Mouse (Mus musculus): ENCODE results near the gene Mrpl49. TPM values are rescaled to one million over a fixed set of nuclear protein-coding genes. Genes with fewer than 3 reads are reported as not detected.
"Not testable (repeated sequence)": the region's sequence is repeated elsewhere in the genome, so short reads cannot be mapped to it uniquely, and the experiment has no call there.

The Mrpl49 gene
- polyA plus RNA-seq, 1 experiment from 2014 or later = 60.1 TPM

GRCm38 (mm10) chr19:6046294-6047153 lies 11.1 kb downstream of the Mrpl49 start, which contains the start of gene Syvn1:
Gene Syvn1 (plus strand): TSS chr19:6046576.
- peak within 1 kb of the TSS; percentile 100 for H3K27ac ChIP-seq (replicated peaks)
- WGBS = under 1% methylated on average over 61 of the region's 65 CpGs
- ATAC-seq (ENCODE audit: low FRiP score) = peak; percentile 92
- peak within 1 kb of the TSS; percentile 91 for H3K4me3 ChIP-seq (replicated peaks)
- H3K4me1 ChIP-seq = peaks cover 33% of the 10 kb centered on the region
- peaks cover 33% of the 10 kb centered on the region for H3K36me3 ChIP-seq
- H3K9ac ChIP-seq (replicated peaks) = peak within 1 kb of the TSS; percentile 90
- peak within 1 kb of the TSS; percentile 83 for H3K4me2 ChIP-seq
- H3K9me3 ChIP-seq (replicated peaks) = no peaks in the 10 kb centered on the region
- no peaks in the 10 kb centered on the region for H3K27me3 ChIP-seq (replicated peaks)

- peak overlapping the region; percentile 100 for H3K27ac ChIP-seq (replicated peaks)
- no peaks in the 10 kb centered on the region for H3K27me3 ChIP-seq (replicated peaks)
- H3K36me3 ChIP-seq = peaks cover 24% of the 10 kb centered on the region
- peak; percentile 50 for ATAC-seq (ENCODE audit: low FRiP score)
- no peaks in the 10 kb centered on the region for H3K9me3 ChIP-seq (replicated peaks)
- 13% methylated on average over 20 of the region's 20 CpGs for WGBS
- H3K4me2 ChIP-seq = peak overlapping the region; percentile 83
- peaks cover 31% of the 10 kb centered on the region for H3K4me1 ChIP-seq
- peak overlapping the region; percentile 90 for H3K9ac ChIP-seq (replicated peaks)
- peak overlapping the region; percentile 91 for H3K4me3 ChIP-seq (replicated peaks)
Observed at GRCm38 (mm10) chr19:6045366-6046293, 12.0 kb downstream of the Mrpl49 start.

GRCm38 (mm10) chr19:6044102-6044501 lies 13.5 kb downstream of the Mrpl49 start:
- not testable (repeated sequence) for H3K27ac ChIP-seq (replicated peaks); H3K9ac ChIP-seq (replicated peaks); H3K4me2 ChIP-seq; H3K36me3 ChIP-seq; H3K27me3 ChIP-seq (replicated peaks); H3K9me3 ChIP-seq (replicated peaks); ATAC-seq (ENCODE audit: low FRiP score); H3K4me3 ChIP-seq (replicated peaks)
- 71% methylated on average over 4 of the region's 4 CpGs for WGBS
- H3K4me1 ChIP-seq = peaks cover 29% of the 10 kb centered on the region

- Histone ChIP-seq H3K27me3 (replicated peaks) (no peaks in the 10 kb centered on the region), H3K9ac (replicated peaks) (no peak overlapping the region; the same call in 1 of the 2 replicates), H3K9me3 (replicated peaks) (no peaks in the 10 kb centered on the region), H3K4me2 (no peak overlapping the region), H3K4me3 (replicated peaks) (no peak overlapping the region), H3K27ac (replicated peaks) (no peak overlapping the region), H3K36me3 (no peaks in the 10 kb centered on the region), H3K4me1 (peaks cover 12% of the 10 kb centered on the region)
- 82% methylated on average over 9 of the region's 9 CpGs for WGBS
- no peak for ATAC-seq (ENCODE audit: low FRiP score)
Observed at GRCm38 (mm10) chr19:6042293-6042692, 15.3 kb downstream of the Mrpl49 start.

GRCm38 (mm10) chr19:6040002-6040401 lies 17.6 kb downstream of the Mrpl49 start:
- ATAC-seq (ENCODE audit: low FRiP score) = no peak
- no peaks in the 10 kb centered on the region for H3K36me3 ChIP-seq

GRCm38 (mm10) chr19:6038326-6038725 lies 19.3 kb downstream of the Mrpl49 start:
- Histone ChIP-seq H3K9ac (replicated peaks) (no peak overlapping the region), H3K27me3 (replicated peaks) (no peaks in the 10 kb centered on the region), H3K4me3 (replicated peaks) (no peak overlapping the region), H3K4me1 (no peaks in the 10 kb centered on the region; the same call in 1 of the 2 replicates), H3K27ac (replicated peaks) (no peak overlapping the region), H3K36me3 (no peaks in the 10 kb centered on the region), H3K4me2 (no peak overlapping the region), H3K9me3 (replicated peaks) (no peaks in the 10 kb centered on the region)
- WGBS = 81% methylated on average over 7 of the region's 7 CpGs
- ATAC-seq (ENCODE audit: low FRiP score) = no peak

More at GRCm38 (mm10) chr19:6040002-6040401, 17.6 kb downstream of the Mrpl49 start:
- no peak overlapping the region for H3K27ac ChIP-seq (replicated peaks)
- H3K9me3 ChIP-seq (replicated peaks) = no peaks in the 10 kb centered on the region
- H3K9ac ChIP-seq (replicated peaks) = no peak overlapping the region
- H3K4me1 ChIP-seq = peaks cover 3% of the 10 kb centered on the region
- no peak overlapping the region for H3K4me2 ChIP-seq
- no peak overlapping the region for H3K4me3 ChIP-seq (replicated peaks)
- no peaks in the 10 kb centered on the region for H3K27me3 ChIP-seq (replicated peaks)

GRCm38 (mm10) chr19:6037695-6038094 lies 19.9 kb downstream of the Mrpl49 start:
- H3K27ac ChIP-seq (replicated peaks) = no peak overlapping the region
- no peak overlapping the region for H3K9ac ChIP-seq (replicated peaks)
- ATAC-seq (ENCODE audit: low FRiP score) = no peak

GRCm38 (mm10) chr19:6035966-6036585 lies 21.5 kb downstream of the Mrpl49 start:
- Histone ChIP-seq H3K4me3 (replicated peaks) (no peak overlapping the region), H3K4me2 (no peak overlapping the region), H3K27me3 (replicated peaks) (no peaks in the 10 kb centered on the region), H3K36me3 (no peaks in the 10 kb centered on the region), H3K9ac (replicated peaks) (no peak overlapping the region), H3K9me3 (replicated peaks) (no peaks in the 10 kb centered on the region), H3K27ac (replicated peaks) (no peak overlapping the region), H3K4me1 (no peaks in the 10 kb centered on the region)
- WGBS = 78% methylated on average over 9 of the region's 9 CpGs
- no peak for ATAC-seq (ENCODE audit: low FRiP score)

More at GRCm38 (mm10) chr19:6037695-6038094, 19.9 kb downstream of the Mrpl49 start:
- H3K36me3 ChIP-seq = no peaks in the 10 kb centered on the region
- no peaks in the 10 kb centered on the region; the same call in 1 of the 2 replicates for H3K4me1 ChIP-seq
- H3K4me3 ChIP-seq (replicated peaks) = no peak overlapping the region
- H3K4me2 ChIP-seq = no peak overlapping the region
- no peaks in the 10 kb centered on the region for H3K27me3 ChIP-seq (replicated peaks)
- no peaks in the 10 kb centered on the region for H3K9me3 ChIP-seq (replicated peaks)

GRCm38 (mm10) chr19:6030520-6031280 lies 26.9 kb downstream of the Mrpl49 start:
- Histone ChIP-seq H3K9ac (replicated peaks) (no peak overlapping the region), H3K9me3 (replicated peaks) (no peaks in the 10 kb centered on the region), H3K27ac (replicated peaks) (no peak overlapping the region), H3K4me3 (replicated peaks) (no peak overlapping the region), H3K27me3 (replicated peaks) (no peaks in the 10 kb centered on the region), H3K4me1 (no peaks in the 10 kb centered on the region), H3K36me3 (no peaks in the 10 kb centered on the region), H3K4me2 (no peak overlapping the region)
- 79% methylated on average over 14 of the region's 14 CpGs for WGBS
- ATAC-seq (ENCODE audit: low FRiP score) = no peak

GRCm38 (mm10) chr19:6029426-6029825 lies 28.2 kb downstream of the Mrpl49 start:
- no peak overlapping the region for H3K4me2 ChIP-seq
- WGBS = 85% methylated on average over 9 of the region's 9 CpGs
- no peak for ATAC-seq (ENCODE audit: low FRiP score)
- no peaks in the 10 kb centered on the region for H3K36me3 ChIP-seq
- no peak overlapping the region for H3K9ac ChIP-seq (replicated peaks)
- no peaks in the 10 kb centered on the region for H3K4me1 ChIP-seq
- H3K9me3 ChIP-seq (replicated peaks) = no peaks in the 10 kb centered on the region
- H3K4me3 ChIP-seq (replicated peaks) = no peak overlapping the region
- H3K27ac ChIP-seq (replicated peaks) = no peak overlapping the region
- H3K27me3 ChIP-seq (replicated peaks) = no peaks in the 10 kb centered on the region

- Histone ChIP-seq H3K36me3 (no peaks in the 10 kb centered on the region), H3K27ac (replicated peaks) (no peak overlapping the region), H3K9me3 (replicated peaks) (no peaks in the 10 kb centered on the region), H3K4me3 (replicated peaks) (no peak overlapping the region), H3K4me1 (no peaks in the 10 kb centered on the region), H3K4me2 (no peak overlapping the region), H3K27me3 (replicated peaks) (no peaks in the 10 kb centered on the region), H3K9ac (replicated peaks) (no peak overlapping the region)
- WGBS = 91% methylated on average over 6 of the region's 6 CpGs
- ATAC-seq (ENCODE audit: low FRiP score) = no peak
Observed at GRCm38 (mm10) chr19:6028991-6029390, 28.6 kb downstream of the Mrpl49 start.

All from neural tube, embryonic 15.5 days (tissue).